Mouse (Mus musculus) splenic B cell, adult 2 months (primary cell): ENCODE measurements around the gene Atp6v0a1.
A peak's percentile ranks its signal among the peaks of the same experiment; 100 is the strongest.

Experiments
- DNase-seq: peaks from one replicate; pipeline ENCODE4 v3.0.0-alpha.2; 2011; ENCODE audit warnings: low read depth, low spot score
- H3K27me3 ChIP-seq: 2 replicates; pipeline ENCODE4 v1.6.1; 2012; ENCODE audit warnings: mild to moderate bottlenecking, low read length, moderate library complexity, mixed read lengths; ENCODE audit not compliant: control insufficient read depth, poor library complexity, insufficient read depth, severe bottlenecking
- H3K36me3 ChIP-seq: 2 replicates; pipeline ENCODE4 v1.6.1; 2012; ENCODE audit warnings: mild to moderate bottlenecking, low read length, moderate library complexity, mixed read lengths; ENCODE audit not compliant: control insufficient read depth, poor library complexity, insufficient read depth, severe bottlenecking

Atp6v0a1 gene

DNA sequence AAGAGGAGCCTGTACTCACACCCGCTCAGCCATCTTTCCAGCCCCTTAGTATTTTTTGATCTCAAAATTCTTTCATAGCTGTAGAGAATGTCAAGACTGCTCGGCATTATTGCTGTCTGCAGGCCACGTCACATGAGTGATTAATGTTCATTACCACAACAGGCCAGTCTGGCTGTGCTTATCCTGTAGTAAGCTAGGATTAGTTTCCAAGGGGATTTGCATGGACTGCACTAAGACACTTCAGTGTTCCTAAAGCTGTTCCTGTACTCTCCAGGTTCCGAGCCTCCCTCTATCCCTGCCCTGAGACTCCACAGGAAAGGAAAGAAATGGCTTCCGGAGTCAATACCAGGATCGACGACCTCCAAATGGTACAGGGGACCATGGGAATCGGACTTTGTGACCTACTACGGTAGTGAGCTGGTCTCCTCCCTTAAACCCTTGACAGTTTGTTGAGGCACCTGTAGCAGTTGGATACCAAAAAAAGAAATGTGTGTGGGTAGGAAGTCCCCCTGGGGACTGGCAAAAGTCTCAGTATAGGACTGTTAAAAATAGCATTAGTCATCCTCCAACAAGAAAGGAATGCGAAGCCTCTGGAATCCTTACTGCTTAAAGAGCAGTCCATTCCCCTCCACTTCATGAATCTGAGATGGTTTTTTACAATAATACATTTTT, 21.0 kb downstream of the Atp6v0a1 start:
- DNase-seq, result no peak
- peaks cover 17% of the 10 kb centered on the region for H3K36me3 ChIP-seq
- no peaks in the 10 kb centered on the region for H3K27me3 ChIP-seq

GRCm38 (mm10) chr11:101030808-101031156, 21.5 kb downstream of the Atp6v0a1 start:
- no peak for DNase-seq
- Histone ChIP-seq H3K36me3 (peaks cover 19% of the 10 kb centered on the region), H3K27me3 (no peaks in the 10 kb centered on the region)

- no peaks in the 10 kb centered on the region for H3K27me3 ChIP-seq
- DNase-seq, result no peak
- H3K36me3 ChIP-seq, result peaks cover 19% of the 10 kb centered on the region
Measured at GRCm38 (mm10) chr11:101031470-101031869, 22.2 kb downstream of the Atp6v0a1 start.

- no peaks in the 10 kb centered on the region for H3K27me3 ChIP-seq
- no peak for DNase-seq
Measured at GRCm38 (mm10) chr11:101033856-101034500, 24.7 kb downstream of the Atp6v0a1 start.

DNA sequence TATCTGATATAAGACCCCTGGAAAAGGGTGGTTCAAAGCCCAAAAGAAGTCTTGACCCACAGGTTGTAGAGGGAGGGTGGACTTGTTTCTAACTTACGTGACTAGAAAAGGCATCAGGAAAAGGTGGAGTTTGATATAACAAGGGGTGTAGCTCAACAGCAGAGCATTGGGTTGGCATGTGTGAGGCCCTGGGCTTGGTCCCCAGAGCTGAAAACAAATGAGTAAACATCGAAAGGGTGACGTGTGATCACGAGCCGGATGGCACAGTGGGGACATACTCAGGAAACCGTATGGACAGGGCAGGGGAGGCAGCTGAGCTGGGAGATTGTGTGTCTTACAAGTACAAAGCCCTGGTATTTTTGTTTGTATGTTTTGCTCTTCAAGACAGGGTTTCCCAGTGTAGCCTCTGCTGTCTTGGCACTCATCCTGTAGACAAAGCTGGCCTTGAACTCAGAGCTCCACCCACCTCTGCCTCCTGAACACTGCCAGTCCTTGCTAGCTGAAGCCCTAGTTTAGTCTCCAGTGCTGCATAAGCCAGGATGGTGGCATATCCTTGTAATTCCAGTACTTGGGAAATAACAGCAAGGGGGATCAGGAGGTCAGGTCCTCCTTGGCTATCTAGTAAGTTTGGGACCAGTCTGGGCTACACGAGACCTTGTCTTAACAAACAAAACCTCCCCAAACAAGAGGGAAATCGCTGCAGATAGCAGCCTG, 25.5 kb downstream of the Atp6v0a1 start:
- H3K27me3 ChIP-seq, result no peaks in the 10 kb centered on the region
- no peak for DNase-seq
- peaks cover 19% of the 10 kb centered on the region for H3K36me3 ChIP-seq

More at GRCm38 (mm10) chr11:101033856-101034500, 24.7 kb downstream of the Atp6v0a1 start:
- peaks cover 22% of the 10 kb centered on the region for H3K36me3 ChIP-seq

DNA sequence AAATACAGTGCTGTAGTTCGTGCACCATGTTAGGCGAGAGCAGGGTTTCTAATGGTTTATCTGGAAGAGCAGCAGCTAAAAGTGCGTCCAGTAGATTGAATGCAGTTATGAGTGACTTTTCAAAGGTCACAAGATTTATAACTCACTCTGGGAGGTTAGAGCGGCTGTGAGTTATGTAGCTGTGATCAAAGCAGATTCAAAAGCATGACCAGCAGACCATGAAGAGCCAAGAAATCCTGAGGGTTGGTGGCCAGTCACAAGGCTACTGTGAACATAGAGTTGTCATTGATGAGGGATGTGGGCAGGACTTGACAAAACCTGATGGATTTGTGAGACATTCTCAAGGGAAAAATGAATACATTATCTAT, 26.1 kb downstream of the Atp6v0a1 start:
- Histone ChIP-seq H3K36me3 (peaks cover 20% of the 10 kb centered on the region), H3K27me3 (no peaks in the 10 kb centered on the region)
- DNase-seq, result no peak

- Histone ChIP-seq H3K27me3 (no peaks in the 10 kb centered on the region), H3K36me3 (peaks cover 27% of the 10 kb centered on the region)
- no peak for DNase-seq
Measured at GRCm38 (mm10) chr11:101037795-101038194, 28.5 kb downstream of the Atp6v0a1 start.

DNA sequence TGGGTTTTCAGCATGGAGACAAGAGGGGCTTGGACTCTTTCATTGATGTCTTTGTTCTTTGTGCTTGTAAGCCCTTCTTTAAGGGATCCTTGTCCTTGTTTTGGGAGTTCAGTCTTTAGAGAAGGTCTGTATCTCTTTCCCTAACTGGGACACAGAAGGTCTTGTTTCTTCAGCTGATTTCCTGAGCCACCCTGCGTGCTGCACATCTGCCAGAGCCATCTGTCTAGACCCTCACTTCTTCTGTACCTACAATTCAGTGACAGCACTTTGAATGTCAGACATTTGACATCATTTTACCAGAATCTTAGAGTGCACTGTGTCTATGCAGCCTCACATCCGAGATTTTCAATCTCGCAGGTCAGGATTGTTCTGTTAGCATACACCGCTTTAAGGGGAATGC, 36.6 kb downstream of the Atp6v0a1 start:
- Histone ChIP-seq H3K27me3 (no peaks in the 10 kb centered on the region), H3K36me3 (peaks cover 19% of the 10 kb centered on the region)
- no peak for DNase-seq

- no peaks in the 10 kb centered on the region for H3K27me3 ChIP-seq
- peak; percentile 36 for DNase-seq
Measured at GRCm38 (mm10) chr11:101046440-101046839, 37.2 kb downstream of the Atp6v0a1 start.

GRCm38 (mm10) chr11:101047502-101047901, 38.2 kb downstream of the Atp6v0a1 start:
- Histone ChIP-seq H3K36me3 (peaks cover 11% of the 10 kb centered on the region), H3K27me3 (no peaks in the 10 kb centered on the region)
- no peak for DNase-seq

More at GRCm38 (mm10) chr11:101046440-101046839, 37.2 kb downstream of the Atp6v0a1 start:
- H3K36me3 ChIP-seq, result peaks cover 17% of the 10 kb centered on the region

DNA sequence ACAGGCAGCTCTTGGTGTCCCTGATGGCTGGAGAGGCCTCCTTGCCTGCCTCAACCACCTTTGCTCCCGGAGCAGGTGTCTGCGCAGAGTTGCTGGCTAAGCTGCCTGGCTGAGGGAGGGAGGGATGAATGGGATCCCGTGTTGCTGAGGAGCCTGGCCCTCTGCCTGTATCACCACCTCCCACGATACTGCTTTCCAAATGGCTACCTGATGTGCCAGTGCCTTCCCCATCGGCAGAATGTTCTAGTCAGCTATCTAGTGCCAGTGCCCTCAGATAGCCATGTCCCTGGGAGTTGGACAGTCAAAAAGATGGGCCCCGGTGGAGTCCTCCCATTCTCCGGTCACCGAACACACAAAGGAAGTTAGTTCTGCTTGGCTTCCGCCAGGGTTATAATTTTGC, 41.1 kb downstream of the Atp6v0a1 start:
- no peak for DNase-seq
- Histone ChIP-seq H3K27me3 (no peaks in the 10 kb centered on the region), H3K36me3 (peaks cover 7% of the 10 kb centered on the region)

- DNase-seq, result no peak
- no peaks in the 10 kb centered on the region for H3K27me3 ChIP-seq
- peaks cover 6% of the 10 kb centered on the region for H3K36me3 ChIP-seq
Measured at GRCm38 (mm10) chr11:101051051-101051493, 41.8 kb downstream of the Atp6v0a1 start.

- DNase-seq, result no peak
- H3K27me3 ChIP-seq, result no peaks in the 10 kb centered on the region
- H3K36me3 ChIP-seq, result peaks cover 6% of the 10 kb centered on the region
Measured at GRCm38 (mm10) chr11:101051617-101052016, 42.4 kb downstream of the Atp6v0a1 start.

DNA sequence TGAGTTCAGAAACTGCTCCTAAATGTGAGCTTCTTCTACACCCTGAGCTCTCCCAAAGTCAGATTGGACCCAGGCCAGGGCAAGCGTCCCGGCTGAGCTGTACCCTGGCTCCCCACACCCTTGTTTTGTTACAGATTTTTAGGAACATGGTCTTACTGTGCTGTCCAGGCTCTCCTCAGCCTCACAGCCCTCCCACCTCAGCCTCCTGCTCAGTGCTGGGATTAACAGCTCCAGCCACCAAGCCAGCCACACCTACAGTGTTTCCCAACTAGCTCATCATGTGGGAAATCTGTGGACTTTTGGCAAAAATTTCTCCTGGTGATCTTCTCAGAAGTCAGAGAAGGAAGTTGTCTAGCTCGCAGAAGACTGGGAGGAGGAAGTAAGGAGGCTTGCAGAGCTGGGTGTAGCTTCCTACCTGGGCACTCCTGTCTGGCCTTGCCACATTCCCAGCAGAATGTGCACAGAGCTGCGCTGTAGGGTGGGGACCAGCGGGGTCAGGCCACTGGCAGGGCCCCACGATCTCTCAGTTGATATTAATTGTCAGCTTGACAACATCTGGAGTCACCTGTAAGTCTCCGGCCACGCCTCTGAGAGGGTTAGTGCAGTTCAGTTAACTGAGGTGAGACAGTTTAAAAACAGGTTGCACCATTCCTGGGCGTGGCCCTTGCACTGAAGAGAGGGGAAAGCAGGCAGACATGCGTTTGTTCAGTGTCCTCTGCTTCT, 43.7 kb downstream of the Atp6v0a1 start:
- DNase-seq, result no peak
- Histone ChIP-seq H3K36me3 (peaks cover 6% of the 10 kb centered on the region), H3K27me3 (no peaks in the 10 kb centered on the region)
